Mouse (Mus musculus): ENCODE results near the gene Ccnl2. TPM values are rescaled to one million over a fixed set of nuclear protein-coding genes. Genes with fewer than 3 reads are reported as not detected.

Ccnl2 gene
- total RNA-seq, 1 experiment = 103 TPM

DNA sequence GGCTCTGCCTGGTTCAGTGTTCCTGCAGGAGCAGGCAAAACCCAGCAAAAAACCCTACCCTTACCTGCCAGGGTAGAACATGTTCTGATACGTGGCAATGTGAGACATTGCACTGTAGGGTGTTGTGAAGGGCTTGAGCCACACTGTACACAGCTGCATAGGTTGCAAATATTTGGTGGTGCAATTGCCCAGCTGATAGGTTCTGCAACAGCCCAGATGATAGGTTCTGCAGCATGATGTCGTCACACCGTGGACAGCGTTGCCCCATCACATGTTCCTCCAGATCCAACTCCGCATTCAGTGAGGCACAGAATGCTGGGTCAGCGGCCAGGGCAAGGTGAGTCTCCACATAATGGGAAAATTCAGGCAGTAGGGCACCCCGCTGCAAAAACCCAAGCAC, 49.5 kb downstream of the Ccnl2 start:
- no peaks in the 10 kb centered on the region for H3K4me1 ChIP-seq (ENCODE audit: control insufficient read depth in 2 of 2, insufficient read depth in 2 of 2, low read length in 2 of 2, poor library complexity in 1 of 2)
- in situ Hi-C loops (cut with MboI; ENCODE audit: low sequenced_read_pairs in 2 of 2, unreplicated experiment in 2 of 2) = no loop called here

DNA sequence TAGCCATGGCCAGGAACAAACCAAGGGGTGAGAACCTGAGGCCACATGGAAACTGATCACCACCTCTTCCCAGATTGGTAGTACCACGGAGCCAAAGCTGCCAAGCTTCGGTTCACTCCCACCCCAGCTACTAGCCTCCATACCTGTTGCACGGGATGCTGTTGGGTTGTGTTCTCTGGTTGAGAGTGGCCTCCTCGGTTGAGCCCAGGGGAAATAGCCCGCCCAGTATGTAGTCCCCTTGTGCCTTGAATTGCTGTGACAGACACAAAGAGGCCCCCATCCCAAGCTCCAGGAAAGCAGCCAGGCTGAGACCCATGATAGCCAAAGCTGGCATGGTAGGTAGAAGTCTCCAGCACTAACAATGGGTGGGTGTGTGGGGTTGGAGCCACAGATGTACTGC, 50.7 kb downstream of the Ccnl2 start, which contains the start of gene Tas1r3:
Gene Tas1r3 (minus strand): TSS at position 362 of the 400 bp plus-strand sequence.
- Histone ChIP-seq H3K36me3 (ENCODE audit: control insufficient read depth, insufficient read depth, low read length, poor library complexity, severe bottlenecking) (peaks cover 23% of the 10 kb centered on the region; the same call in 1 of the 2 replicates), H3K9ac (ENCODE audit: insufficient read depth, low read depth, low read length, poor library complexity, severe bottlenecking) (no peak within 1 kb of the TSS), H3K27ac (ENCODE audit: insufficient read depth, low read depth, low read length, poor library complexity, severe bottlenecking) (no peak within 1 kb of the TSS), H3K9me3 (ENCODE audit: control insufficient read depth, insufficient read depth, low read depth, low read length) (no peaks in the 10 kb centered on the region), H3K4me3 (ENCODE audit: insufficient read depth in 1 of 2, low read depth in 1 of 2, low read length in 2 of 2, poor library complexity in 1 of 2, severe bottlenecking in 1 of 2) (no peak within 1 kb of the TSS), H3K4me1 (ENCODE audit: control insufficient read depth in 2 of 2, insufficient read depth in 2 of 2, low read length in 2 of 2, poor library complexity in 1 of 2) (no peaks in the 10 kb centered on the region)
- TF ChIP-seq ZC3H11A (IDR thresholded peaks at IDR 0.05; ENCODE audit: borderline replicate concordance, low read depth, low read length) (no peak), MAFK (IDR thresholded peaks at IDR 0.05; ENCODE audit: insufficient read depth, low read depth, low read length) (no peak), ZNF384 (IDR thresholded peaks at IDR 0.05; ENCODE audit: low read depth, low read length) (no peak), CHD2 (IDR thresholded peaks at IDR 0.05; ENCODE audit: low read depth, low read length) (no peak), HCFC1 (IDR thresholded peaks at IDR 0.05; ENCODE audit: borderline replicate concordance, insufficient read depth, low read length) (no peak)
- in situ Hi-C loops (cut with MboI; ENCODE audit: low sequenced_read_pairs in 2 of 2, unreplicated experiment in 2 of 2) = no loop called here
- no peak for DNase-seq (ENCODE audit: low read depth, low spot score)

More for the DNA sequence above, 49.5 kb downstream of the Ccnl2 start:
- Histone ChIP-seq H3K9me3 (ENCODE audit: control insufficient read depth, insufficient read depth, low read depth, low read length) (no peaks in the 10 kb centered on the region), H3K4me3 (ENCODE audit: insufficient read depth in 1 of 2, low read depth in 1 of 2, low read length in 2 of 2, poor library complexity in 1 of 2, severe bottlenecking in 1 of 2) (no peak overlapping the region), H3K9ac (ENCODE audit: insufficient read depth, low read depth, low read length, poor library complexity, severe bottlenecking) (no peak overlapping the region), H3K27ac (ENCODE audit: insufficient read depth, low read depth, low read length, poor library complexity, severe bottlenecking) (no peak overlapping the region), H3K36me3 (ENCODE audit: control insufficient read depth, insufficient read depth, low read length, poor library complexity, severe bottlenecking) (peaks cover 26% of the 10 kb centered on the region; the same call in 1 of the 2 replicates)
- no peak for DNase-seq (ENCODE audit: low read depth, low spot score)
- TF ChIP-seq CHD2 (IDR thresholded peaks at IDR 0.05; ENCODE audit: low read depth, low read length) = no peak
- TF ChIP-seq HCFC1 (IDR thresholded peaks at IDR 0.05; ENCODE audit: borderline replicate concordance, insufficient read depth, low read length) = no peak
- TF ChIP-seq ZNF384 (IDR thresholded peaks at IDR 0.05; ENCODE audit: low read depth, low read length) = no peak
- TF ChIP-seq MAFK (IDR thresholded peaks at IDR 0.05; ENCODE audit: insufficient read depth, low read depth, low read length) = no peak
- no peak for TF ChIP-seq ZC3H11A (IDR thresholded peaks at IDR 0.05; ENCODE audit: borderline replicate concordance, low read depth, low read length)

DNA sequence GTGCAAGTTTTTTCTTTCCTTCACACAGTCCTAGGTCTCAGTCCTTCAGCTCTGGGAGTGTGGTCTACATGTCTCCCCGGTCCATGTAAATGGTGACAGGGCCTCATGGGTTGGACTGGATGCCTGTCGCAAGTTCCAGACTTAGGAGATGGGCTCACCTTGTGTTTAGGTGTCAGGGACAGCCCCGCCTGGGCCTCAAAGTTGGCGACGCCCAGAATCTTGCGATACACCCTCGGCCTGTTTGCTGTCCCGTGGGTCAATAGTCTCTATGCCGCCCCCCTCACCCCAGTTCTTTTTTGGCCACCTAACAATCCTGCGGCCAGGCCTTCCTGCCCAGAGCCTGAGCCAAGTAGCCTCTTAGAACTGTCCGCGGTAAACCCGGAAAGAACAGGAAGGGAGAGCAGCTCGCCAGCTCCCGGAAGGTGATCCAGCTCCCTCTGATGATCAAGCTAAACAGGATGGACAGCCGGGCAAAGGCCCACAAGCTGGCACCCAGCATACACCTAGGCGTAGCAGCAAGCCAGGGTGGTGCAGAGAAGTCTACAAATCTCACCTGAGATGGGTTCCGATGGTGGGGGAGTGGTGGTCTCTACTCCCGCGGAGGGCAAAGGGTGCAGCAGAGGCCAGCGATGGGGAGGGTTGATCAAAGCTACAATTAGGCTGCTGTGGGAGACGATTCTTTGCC, 56.5 kb downstream of the Ccnl2 start:
- no peak for TF ChIP-seq MAFK (IDR thresholded peaks at IDR 0.05; ENCODE audit: insufficient read depth, low read depth, low read length)
- no peak for TF ChIP-seq HCFC1 (IDR thresholded peaks at IDR 0.05; ENCODE audit: borderline replicate concordance, insufficient read depth, low read length)
- no peak for TF ChIP-seq ZC3H11A (IDR thresholded peaks at IDR 0.05; ENCODE audit: borderline replicate concordance, low read depth, low read length)
- TF ChIP-seq CHD2 (IDR thresholded peaks at IDR 0.05; ENCODE audit: low read depth, low read length) = no peak
- no peak for TF ChIP-seq ZNF384 (IDR thresholded peaks at IDR 0.05; ENCODE audit: low read depth, low read length)
- Histone ChIP-seq H3K27ac (ENCODE audit: insufficient read depth, low read depth, low read length, poor library complexity, severe bottlenecking) (no peak overlapping the region), H3K4me3 (ENCODE audit: insufficient read depth in 1 of 2, low read depth in 1 of 2, low read length in 2 of 2, poor library complexity in 1 of 2, severe bottlenecking in 1 of 2) (peak overlapping the region; percentile 85 to 100), H3K9ac (ENCODE audit: insufficient read depth, low read depth, low read length, poor library complexity, severe bottlenecking) (peak overlapping the region; percentile 87), H3K9me3 (ENCODE audit: control insufficient read depth, insufficient read depth, low read depth, low read length) (no peaks in the 10 kb centered on the region), H3K4me1 (ENCODE audit: control insufficient read depth in 2 of 2, insufficient read depth in 2 of 2, low read length in 2 of 2, poor library complexity in 1 of 2) (peaks cover 0 to 2% of the 10 kb centered on the region in 2 experiments; a peak in 1 of 4 replicates), H3K36me3 (ENCODE audit: control insufficient read depth, insufficient read depth, low read length, poor library complexity, severe bottlenecking) (peaks cover 28% of the 10 kb centered on the region)
- in situ Hi-C loops (cut with MboI; ENCODE audit: low sequenced_read_pairs in 2 of 2, unreplicated experiment in 2 of 2) = no loop called here
- DNase-seq (ENCODE audit: low read depth, low spot score) = no peak

DNA sequence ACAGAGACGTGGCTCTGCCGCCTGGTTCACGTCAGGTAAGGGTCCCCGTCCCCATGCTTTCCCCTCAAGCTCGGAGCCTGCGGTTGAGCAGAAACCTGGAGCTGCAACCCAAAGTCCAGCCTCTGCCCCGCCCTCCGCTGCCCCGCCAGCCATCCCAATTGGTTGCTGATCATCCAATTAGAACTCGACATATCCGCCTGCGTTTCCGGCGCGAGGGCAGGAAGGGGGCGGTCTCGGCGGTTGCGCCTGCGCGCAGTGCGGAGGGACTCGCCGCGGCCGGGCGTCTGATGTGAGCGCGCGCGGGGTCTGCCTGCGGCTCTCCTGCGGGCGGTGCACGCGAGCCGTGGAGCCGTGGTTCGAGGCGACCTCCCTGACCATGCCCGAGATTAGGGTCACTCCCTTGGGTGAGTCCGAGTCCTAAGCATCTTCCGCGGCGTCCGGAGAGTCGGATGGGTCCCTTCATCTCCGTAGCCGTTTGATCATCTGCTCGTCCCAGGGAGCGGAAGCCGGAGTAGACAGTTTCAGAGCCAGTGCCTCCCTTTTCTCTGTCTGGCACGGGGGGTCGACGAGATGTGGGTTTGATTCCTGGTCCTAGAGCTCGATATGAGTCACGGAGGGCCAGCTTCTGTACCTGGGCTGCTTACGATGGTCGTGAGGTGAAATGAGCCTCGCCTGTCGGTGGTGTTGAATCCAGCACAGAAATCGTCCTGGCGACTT, 57.2 kb downstream of the Ccnl2 start, which contains the start of the genes Cptp and Ints11:
Gene Cptp (minus strand): TSS at position 124 of the 717 bp plus-strand sequence.
Gene Ints11 (plus strand): TSS at position 230 of the 717 bp plus-strand sequence.
- TF ChIP-seq ZNF384 (IDR thresholded peaks at IDR 0.05; ENCODE audit: low read depth, low read length) (no peak), HCFC1 (IDR thresholded peaks at IDR 0.05; ENCODE audit: borderline replicate concordance, insufficient read depth, low read length) (no peak), CHD2 (IDR thresholded peaks at IDR 0.05; ENCODE audit: low read depth, low read length) (no peak), ZC3H11A (IDR thresholded peaks at IDR 0.05; ENCODE audit: borderline replicate concordance, low read depth, low read length) (no peak), MAFK (IDR thresholded peaks at IDR 0.05; ENCODE audit: insufficient read depth, low read depth, low read length) (no peak)
- peaks cover 31% of the 10 kb centered on the region for H3K36me3 ChIP-seq (ENCODE audit: control insufficient read depth, insufficient read depth, low read length, poor library complexity, severe bottlenecking)
- peak; percentile 93 for DNase-seq (ENCODE audit: low read depth, low spot score)
- in situ Hi-C loops (cut with MboI; ENCODE audit: low sequenced_read_pairs in 2 of 2, unreplicated experiment in 2 of 2) = no loop called here
- no peaks in the 10 kb centered on the region for H3K9me3 ChIP-seq (ENCODE audit: control insufficient read depth, insufficient read depth, low read depth, low read length)
- peaks cover 0 to 2% of the 10 kb centered on the region in 2 experiments; a peak in 1 of 4 replicates for H3K4me1 ChIP-seq (ENCODE audit: control insufficient read depth in 2 of 2, insufficient read depth in 2 of 2, low read length in 2 of 2, poor library complexity in 1 of 2)
- H3K4me3 ChIP-seq (ENCODE audit: insufficient read depth in 1 of 2, low read depth in 1 of 2, low read length in 2 of 2, poor library complexity in 1 of 2, severe bottlenecking in 1 of 2) = peak within 1 kb of the TSS; percentile 95 to 100
- peak within 1 kb of the TSS; percentile 98 for H3K9ac ChIP-seq (ENCODE audit: insufficient read depth, low read depth, low read length, poor library complexity, severe bottlenecking)
- H3K27ac ChIP-seq (ENCODE audit: insufficient read depth, low read depth, low read length, poor library complexity, severe bottlenecking) = peak within 1 kb of the TSS; percentile 11; the same call in 1 of the 2 replicates
